Mouse (Mus musculus): ENCODE measurements around the gene 3110082J24Rik.

3110082J24Rik gene

DNA sequence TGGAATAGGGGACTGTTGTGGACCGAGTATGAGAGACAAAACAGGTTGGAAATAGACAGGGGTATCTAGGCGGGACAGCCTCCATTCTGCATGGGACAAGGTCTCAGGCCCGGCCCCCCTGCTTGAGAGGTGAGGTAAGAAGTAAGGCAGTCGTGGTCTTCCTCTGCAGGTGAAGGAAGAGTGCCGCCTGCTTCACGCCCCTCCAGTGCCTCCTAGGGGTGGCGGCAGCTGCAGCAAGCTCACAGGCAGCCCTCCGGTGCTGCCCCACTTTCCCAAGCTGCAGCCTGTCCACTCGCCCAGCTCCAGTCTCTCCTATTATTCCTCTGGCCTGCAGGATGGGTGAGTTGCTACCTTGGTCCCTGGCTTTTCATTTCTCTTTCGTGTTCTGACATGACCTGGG, 9.8 kb upstream of the 3110082J24Rik start:
- no peak for DNase-seq

DNA sequence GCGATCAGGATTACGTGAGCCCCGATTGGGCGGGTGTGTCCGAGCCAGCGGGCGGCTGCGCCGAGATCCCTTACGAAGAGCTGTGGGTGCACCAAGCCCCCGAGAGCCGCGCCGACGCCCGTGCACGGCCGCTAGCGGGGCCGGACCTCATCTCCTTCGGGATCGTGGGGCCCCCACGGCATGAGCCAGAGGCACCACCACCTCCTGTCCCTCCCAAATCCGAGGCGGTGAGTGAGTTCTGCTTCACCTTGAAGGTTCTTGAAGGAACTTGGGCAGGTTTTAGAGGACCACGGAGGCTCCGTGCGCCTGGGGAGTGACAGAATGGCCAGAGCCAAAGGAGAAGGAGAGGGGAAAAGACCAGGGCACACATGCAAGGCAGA, 8.9 kb upstream of the 3110082J24Rik start:
- no peak for DNase-seq

DNA sequence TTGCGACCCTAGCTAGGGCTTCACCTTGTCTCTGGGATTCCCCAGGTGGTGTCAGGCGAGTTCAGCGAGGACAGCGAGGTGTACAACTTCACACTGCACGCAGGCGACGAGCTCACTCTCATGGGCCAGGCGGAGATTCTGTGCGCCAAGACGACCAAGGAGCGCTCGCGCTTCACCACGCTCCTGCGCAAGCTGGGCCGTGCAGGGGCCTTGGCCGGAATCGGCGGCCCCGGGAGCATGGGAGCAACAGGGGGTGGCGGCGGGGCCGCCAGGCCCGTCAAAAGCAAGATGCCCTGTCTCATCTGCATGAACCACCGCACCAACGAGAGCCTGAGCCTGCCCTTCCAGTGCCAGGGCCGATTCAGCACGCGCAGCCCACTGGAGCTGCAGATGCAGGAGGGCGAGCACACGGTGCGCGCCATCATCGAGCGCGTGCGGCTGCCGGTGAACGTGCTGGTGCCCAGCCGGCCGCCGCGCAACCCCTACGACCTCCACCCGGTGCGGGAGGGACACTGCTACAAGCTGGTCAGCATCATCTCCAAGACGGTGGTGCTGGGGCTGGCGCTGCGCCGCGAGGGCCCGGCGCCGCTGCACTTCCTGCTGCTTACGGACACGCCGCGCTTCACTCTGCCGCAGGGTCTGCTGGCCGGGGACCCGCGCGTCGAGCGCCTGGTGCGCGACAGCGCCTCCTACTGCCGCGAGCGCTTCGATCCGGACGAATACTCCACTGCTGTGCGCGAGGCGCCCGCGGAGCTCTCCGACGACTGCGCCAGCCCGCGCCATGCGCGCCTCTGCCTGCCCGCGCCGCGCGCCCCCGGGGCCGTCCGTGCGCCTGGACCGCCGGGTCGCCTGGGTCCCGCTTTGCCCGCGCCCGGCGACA, 8.2 kb upstream of the 3110082J24Rik start:
- DNase-seq, result peak; percentile 84

DNA sequence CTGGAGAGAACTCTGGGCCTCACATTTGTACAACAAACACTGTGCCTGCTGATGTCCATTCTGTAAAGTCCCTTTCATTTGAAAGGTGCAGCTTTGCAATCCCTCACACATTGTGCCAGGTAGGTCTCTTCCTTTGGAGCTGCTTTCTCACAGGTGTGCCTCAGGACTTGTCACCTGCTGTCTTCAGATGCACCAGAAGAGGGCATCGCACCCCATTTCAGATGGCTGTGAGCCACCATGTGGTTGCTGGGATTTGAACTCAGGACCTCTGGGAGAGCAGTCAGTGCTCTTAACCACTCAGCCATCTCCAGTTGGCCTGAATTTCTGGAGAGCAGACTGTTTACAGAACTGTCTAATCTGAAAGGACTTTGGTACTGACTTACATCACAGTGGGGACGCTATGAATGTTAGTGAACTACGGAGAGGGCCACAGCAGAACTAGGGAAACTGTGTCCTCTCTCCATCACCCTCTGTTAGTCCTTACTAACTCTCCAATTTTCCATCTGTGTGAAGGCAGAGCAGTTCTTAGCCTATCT, 6.7 kb upstream of the 3110082J24Rik start:
- no peak for DNase-seq

DNA sequence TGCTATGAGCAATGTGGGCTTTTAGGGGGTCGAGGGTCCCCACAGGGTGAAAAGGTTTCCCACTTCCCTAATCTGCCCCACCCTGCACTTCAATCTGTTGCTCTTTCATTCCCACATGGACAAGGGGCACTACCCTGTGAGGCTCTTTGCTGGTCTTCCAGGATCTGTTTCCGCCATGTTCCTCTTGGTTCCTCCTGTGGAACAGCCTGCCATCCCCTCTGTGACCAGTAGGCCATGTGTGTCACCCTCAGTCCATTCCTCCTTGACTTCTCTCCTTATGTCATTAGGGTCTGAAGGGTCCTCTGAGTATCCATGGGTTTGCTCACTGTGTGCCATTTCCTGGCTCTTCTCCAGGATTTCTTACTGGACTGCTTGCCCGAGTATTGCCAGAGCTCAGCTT, 5.9 kb upstream of the 3110082J24Rik start:
- DNase-seq, result no peak

DNA sequence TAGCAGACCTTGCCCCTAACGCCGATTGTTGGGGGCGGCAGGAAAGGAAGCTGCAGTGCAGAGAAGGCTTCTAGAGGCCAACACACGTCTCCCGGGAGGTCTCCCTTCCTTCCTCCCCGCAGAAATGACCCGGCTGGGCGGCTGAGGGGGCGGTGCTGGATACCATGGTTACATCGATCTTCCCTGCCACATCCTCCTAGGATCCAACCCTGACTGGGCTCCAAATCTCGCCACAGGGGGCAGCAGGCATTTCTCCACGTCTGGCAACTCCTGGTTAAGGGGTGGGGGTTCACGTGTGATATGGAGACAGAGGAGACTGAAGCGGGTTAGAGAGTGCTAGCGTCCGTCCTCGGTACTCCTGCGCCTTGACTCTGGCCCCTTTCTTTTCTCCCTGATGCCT, 5.2 kb upstream of the 3110082J24Rik start:
- no peak for DNase-seq

DNA sequence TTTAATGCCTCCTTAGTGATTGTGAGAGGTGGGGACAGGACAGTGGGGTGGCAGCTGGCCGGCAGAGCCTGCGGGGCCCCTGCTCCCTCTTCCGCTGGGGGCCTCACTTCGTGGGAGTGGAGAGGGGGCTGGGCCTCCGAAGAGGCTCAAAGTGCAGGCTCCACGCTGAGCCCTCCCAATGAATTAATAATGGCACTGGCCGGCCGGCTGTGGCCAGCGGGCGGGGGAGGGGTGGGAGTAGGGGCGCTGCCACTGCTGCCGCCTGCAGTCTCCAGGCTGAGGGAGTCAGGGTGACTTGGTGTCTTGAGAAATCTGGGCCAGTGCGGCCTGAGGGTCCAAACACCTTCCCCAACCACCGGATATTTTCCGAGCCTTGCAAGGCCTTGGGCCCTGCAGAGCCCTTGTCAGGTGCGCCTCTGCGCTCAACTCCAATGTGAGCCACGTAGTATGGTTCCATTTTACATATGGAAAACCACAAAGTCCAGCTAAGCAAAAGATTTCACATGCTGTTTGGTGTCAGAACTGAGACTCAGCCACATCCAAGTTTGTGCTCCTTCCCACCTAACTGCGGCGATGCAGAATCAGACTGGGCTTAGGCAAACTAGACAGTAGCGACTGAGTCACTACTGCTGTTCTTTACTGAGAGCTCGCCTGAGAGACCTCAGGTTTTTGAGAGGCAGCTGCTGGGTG, 4.6 kb upstream of the 3110082J24Rik start:
- DNase-seq, result no peak

DNA sequence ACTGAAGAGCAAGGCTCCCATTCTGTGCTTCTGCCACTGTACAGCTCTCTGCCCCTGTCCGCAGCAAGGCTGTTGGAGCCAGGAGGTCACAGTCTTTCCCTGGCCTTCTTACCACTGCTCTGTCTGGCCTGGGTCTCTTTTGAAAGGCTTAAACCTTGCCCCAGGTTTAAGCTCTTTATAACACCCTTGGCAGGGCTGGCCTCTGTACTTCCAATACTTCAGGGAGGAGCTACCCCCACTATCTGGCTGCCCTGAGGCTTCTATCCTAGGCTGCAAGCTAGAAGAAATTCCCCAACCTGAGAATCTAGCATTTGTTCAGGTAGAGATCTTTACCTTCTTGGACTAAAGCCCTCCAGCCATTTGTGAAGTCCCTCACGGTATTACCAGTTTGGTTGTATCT, 4.0 kb upstream of the 3110082J24Rik start:
- DNase-seq, result no peak

DNA sequence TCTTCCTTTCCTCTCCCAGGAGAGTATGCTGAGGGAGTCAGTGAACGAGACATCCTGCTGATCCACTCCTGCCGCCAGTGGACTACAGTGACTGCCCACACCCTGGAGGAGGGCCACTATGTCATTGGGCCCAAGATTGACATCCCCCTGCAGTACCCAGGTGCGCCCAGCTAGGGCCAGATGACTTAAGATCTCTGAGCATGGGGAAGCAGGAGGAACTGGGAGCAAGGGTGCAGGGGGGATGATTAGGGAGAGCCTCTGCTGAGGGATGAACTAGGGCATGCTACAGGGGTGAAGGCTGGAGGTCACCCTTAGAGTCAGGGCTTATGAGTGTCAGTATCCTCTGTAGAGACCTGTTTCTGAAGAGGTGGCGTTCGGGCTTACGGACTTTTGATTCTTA, 2.3 kb upstream of the 3110082J24Rik start:
- DNase-seq, result no peak

DNA sequence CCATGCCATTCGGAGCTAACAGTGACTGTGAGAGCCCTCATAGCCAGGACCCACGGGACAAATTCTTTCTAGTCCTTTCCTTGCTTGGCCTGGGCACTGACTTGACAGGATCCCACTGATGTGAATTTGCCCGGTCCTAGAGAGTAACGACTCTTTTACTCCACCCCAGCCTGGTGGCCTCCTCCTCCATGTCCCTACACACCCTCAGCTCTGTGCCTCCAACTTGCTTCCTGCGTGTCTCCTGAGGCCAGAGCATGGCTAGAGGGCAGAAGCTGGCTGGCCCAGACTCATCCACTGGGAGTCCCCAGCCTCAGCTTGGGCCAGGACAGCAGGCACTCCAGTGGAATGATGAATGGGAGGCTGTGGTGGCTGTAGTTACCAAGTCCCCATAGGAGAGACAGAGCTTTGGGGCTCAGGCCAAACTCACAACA, 1.7 kb upstream of the 3110082J24Rik start:
- no peak for DNase-seq

DNA sequence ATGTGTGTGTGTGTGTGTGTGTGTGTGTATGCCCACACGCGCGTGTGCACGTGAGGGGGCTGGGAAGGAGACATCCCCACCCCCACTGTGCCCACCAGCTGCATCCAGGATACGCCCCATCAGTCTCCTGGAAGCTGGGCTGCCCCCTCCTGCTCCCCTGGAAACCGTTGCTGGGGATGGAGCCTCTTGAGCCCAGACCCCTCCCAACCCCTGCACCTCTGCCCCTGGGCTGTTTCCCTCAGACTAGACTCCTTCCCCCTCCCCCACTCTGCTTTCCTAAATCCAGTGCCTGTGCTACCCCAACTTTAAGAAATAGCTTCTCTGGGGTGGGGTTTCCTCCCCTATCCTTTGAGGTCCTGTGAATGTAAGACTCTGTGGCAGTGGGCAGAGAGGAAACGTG, 1.3 kb upstream of the 3110082J24Rik start:
- DNase-seq, result no peak

DNA sequence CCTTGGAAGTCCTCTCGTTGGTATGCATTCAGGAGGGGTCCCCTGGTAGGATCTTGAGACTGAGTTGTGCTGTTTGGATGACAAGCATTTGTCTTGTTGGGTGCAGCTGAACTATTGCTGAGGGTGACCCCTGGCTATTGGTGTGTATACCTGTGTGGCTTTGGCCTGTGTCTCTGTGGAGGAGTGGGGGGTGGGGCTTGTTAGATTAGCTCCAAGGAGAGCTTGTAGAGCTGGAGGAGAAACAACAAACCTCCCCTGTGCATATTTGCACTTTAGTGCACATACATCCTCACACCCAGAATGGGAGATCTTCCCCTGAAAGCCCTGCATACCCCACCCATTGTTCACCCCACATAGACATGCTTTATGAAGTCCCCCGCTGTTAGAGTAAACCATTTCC, 870 bp upstream of the 3110082J24Rik start:
- DNase-seq, result no peak

DNA sequence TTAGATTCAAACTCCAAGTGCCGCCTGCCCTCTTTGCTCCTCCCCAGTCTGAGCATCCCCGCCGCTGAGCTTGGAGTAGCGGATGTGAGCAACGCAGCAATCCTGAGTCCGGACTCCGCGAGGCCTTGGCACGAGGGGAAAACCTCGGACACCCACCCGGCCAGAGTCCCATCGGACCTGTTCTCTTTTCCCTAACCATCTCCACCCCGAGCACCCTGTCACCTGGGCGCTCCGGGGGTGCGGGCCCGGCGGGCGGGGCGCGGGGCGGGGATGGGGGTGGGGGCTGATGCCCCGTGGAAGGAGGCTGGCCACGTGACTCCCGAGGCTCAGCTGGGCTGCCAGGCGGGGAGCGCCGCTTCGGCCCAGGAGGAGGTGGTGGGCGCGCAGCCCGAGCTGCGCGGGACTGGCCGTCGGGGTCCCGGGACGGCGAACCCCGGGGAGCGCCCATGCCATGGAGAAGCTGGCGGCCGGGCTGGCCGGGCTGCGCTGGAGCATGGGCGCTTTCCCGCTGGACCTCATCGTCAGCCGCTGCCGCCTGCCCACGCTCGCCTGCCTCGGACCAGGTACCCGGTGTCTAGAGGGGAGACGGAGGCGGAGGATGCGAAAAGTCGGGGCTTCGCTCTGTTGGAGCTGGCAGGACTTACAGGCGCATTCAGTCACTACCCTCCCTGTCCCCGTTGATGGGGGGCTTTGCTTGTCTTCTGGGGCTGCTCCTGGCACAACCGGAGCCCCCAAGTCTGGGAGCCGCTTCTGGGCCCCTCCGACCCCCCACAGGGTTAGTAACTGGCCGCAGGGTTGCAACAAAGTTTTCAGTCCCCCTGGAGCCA, 832 bp downstream of the 3110082J24Rik start, which contains the start of gene Garem2:
TSS of gene Garem2 (plus strand) at position 321 of the 827 bp plus-strand sequence.
- DNase-seq, result peak in 1 of 2 experiments; percentile 26

DNA sequence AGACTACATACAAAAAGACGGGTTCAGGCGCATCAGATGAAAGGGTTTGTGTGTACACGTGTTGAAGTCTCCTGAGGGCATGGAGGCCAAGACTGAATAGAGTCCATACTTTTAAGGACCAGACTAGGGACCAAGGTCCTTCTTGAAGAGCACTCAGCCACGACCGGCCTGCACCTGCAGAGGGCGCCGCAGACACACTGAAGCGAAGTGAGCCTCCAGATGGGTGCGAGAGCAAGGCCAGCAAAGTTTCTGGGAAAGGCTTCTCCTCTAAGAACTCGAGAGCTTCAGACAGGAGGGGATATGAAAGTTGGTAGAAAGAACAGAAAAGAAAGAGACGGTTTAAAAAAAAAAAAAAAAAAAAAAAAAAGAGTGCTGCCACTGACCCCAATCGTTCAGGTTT, 1.5 kb downstream of the 3110082J24Rik start:
- peak; percentile 32 to 33 for DNase-seq

DNA sequence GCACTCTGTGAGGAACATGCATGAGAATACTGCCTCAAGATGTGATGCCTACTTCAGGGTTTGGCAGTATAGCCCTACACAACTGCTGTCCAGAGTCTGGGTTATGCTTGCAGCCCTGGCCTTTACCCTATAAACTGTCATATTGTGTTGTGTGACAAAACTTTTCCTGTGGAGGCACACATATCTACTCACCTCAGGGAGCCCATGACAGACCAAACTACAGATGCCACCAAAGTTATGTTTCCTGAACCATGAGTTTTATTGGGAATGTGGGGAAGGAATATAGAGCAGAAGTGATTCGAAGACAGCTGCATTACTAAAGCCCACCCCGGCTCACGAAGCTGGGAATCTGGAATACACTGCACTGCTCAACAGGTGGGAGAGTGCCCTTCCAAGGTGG, 2.5 kb downstream of the 3110082J24Rik start:
- DNase-seq, result no peak

DNA sequence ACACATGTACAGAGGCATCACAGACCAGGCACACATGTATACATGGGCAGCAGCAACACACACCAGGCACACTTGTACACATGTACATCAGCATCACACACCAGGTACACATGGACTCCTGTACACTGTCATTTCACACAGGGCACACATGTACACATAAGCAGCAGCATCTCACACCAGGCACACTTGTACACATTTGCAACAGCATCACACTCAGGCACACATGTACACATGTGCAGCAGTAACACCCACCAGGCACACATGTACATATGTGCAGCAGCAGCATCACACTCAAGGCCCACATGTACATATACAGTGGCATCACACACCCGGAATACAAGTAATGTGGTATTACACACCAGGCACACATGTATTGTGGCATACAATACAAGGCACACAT, 7.6 kb downstream of the 3110082J24Rik start:
- DNase-seq, result no peak

DNA sequence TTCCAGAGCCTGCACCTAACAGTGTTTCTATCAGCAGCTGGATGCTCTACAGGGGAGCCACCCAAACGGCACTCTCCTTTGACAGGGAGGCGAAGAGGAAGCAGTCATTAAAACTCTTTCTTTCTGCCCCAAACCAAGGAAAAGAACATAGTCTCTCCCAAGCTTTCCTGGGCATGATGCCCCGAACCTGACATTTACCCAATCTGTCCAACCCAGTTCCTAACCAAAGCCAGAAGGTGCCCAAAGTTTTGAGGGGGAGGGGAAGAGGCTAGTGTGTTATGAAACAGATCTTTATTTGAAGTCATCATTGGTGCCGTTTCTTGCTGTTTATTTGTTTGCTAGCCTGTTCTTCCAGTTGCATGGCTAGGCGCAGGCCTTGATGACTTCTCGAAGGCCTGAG, 10.2 kb downstream of the 3110082J24Rik start:
- no peak for DNase-seq

DNA sequence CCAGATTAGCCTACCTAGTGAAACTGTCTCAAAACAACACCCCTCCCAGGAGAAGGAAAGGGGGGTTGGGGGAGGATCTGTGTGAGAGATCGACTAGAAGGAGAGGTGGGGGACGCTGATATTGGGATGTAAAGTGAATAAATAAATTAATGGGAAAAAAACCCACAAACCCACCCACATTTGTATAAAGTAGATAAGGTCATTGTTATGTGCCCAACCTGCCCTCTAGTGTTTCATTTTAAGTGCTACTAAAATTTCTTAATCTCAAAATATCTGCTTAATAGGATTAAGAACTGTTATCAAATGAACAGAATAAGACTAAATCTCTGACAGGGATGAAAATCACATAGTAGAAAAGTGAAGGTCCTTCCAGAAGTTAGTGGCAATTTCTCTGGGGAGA, 11.5 kb downstream of the 3110082J24Rik start:
- no peak for DNase-seq

DNA sequence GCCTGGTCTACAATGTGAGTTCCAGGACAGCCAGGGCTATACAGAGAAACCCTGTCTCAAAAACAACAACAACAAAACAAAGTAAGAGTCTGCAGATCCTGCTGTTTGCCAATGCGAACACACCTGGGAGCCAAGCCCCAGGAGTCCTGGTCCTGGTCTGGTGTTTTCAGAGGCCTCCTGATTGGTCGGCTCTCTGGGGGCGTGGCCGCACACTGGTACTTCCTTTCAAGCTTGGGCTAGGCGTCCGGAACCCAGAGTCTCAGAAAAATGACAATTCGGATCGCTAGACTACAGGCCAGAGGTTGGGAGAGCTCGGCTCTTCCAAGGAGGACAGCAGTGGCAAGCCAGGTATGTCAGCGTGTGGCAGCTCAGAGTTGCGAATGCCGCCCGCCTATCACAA, 13.2 kb downstream of the 3110082J24Rik start:
- DNase-seq, result no peak

DNA sequence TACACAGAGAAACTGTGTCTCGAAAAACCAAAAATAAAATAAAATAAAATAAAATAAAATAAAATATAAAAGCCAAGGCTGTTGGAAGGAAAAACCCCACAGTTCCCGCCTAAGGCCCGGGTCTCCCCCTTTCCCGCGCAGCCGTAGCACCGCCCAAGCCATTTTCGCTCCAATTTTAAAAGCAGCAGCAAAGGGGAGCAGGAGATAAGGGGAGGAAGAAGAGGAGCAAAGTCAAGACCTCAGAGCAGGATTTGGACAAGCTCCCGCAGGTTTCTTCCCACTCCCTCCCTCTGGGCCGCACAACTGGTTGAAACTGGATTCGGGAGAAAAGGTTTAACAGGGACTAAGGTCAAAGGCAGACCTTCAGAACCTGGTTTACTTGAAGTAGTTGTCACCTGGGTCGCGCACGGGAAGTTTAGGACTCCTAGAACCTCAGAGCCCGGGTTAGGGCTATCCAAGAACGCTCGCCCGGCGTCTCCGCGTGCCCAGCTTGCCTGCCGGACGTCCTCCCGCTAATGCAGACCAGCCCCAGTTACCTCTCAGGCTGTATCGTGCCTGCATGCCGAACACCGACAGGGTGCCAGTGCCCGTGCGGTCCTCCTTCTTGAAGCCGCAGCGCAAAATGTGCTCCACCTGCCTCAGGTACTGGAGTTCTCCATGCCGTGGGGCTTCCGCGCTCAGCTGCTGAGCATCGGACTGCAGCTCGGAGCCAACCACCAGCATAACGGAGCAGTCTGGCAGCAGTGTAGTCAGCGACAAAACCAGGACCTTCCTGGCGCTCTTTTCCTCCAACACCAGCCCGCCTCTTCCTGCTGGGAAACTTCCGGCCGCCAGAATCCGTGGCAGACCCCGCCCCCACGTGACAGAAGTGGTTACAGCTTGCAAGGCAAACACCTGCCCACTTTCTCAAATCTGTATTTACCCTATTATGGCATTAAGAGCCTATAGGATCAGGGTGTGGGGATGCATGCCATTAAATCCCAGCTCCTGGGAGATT, 32.8 kb downstream of the 3110082J24Rik start, which contains the start of gene Tyms:
TSS of gene Tyms (minus strand) at position 793 of the 997 bp plus-strand sequence.
- peak; percentile 79 to 82 for DNase-seq

DNA sequence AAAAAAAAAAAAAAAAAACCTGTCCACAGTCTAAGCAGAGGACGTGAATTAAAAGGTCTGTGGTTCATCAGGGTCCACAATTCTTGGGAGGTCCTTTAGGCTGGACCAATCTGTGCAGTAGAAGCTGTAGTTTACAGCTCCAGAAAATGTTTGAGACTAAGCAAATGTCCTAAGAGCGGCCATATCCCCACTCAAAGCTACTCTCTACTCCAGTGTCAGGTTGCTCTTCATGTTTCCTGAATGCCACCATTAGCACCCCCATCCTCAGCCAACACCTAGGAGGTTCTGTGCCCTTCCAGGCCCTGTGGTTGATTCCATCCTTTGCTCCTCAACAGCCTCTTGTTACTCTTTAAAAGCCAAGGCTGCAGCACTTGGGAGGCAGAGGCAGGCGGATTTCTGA, 33.5 kb downstream of the 3110082J24Rik start:
- no peak for DNase-seq

DNA sequence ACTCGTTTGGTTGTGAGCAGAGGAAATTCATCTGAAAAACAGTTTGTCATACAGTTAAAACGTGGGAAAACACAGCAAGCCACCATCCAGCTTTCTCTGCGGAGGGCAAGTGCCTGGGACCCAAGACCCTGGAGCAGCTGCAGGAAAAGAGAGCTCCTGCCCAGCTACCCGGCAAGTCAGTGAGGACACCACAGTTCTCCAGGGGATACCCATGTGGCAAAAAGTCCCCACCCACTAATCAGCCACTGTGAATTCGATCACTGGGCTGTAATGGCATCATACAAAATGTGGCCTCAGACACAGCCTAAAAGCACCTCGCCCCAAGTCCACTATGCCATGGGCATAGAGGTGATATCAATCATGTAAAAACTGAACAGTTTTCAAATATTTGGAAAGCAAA, 34.2 kb downstream of the 3110082J24Rik start:
- DNase-seq, result no peak
